Mouse (Mus musculus) right cerebral cortex, postnatal 4 days (tissue): Measurements from ENCODE around the gene Zc2hc1c.
"Not testable (repeated sequence)": the region's sequence is repeated elsewhere in the genome, so short reads cannot be mapped to it uniquely, and the experiment has no call there.

Experiments
- DNase-seq: peaks from one replicate; pipeline ENCODE4 v3.0.0-alpha.2; 2022

Gene Zc2hc1c

DNA sequence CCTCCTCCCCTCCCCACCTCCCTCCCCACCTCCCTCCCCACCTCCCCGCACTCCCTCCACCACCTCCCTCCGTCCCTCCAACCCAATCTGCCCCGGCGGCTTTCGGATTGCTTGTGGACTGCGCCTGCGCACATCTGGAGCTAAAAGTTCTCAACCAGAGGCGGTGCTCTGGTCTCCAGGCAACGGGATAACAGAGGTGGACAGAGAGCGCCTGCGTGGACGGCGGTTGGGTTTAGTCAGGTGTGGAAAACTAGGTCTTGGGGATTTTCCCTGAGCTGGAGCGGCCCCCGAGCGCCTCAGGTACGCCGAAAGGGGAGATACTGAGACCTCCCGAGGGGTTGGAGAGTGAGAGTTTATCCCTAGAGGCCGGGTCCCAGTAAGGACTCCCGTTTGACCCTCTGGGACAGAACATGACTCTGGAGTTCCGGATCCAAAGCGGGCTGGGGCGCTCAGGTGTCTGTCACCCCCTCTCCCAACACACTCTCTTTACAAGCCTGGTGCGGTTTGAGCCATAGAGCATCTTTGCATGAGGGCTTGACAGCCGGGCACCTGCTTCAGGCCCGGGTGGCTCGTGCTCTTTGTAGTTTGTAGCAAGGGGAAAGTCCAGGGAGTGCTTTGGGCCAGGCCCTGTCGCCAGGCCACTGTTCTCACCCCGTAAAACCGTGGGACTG lies at the start of gene Zc2hc1c:
Gene Zc2hc1c (plus strand): TSS at position 106 of the 671 bp plus-strand sequence.
- DNase-seq = peak; percentile 73

DNA sequence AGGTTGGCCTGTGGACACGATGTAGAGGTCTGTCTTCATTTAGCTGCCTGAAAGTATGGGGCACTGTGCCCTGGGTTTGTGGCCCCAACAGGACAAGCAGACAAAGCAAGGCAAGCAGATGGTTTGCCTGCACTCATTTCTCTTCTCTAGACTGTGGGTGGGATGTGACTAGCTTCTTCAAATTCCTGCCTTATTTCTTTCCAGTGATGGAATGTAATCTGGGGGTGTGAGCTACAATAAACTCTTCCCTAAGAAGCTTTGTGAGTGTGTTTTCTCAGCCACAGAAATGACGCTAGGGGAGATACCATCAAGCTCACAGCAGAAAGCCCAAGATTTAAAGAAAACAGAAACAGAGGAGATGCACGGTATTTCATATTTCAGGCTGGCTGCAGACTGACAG lies 36.3 kb upstream of the Zc2hc1c start:
- no peak for DNase-seq

DNA sequence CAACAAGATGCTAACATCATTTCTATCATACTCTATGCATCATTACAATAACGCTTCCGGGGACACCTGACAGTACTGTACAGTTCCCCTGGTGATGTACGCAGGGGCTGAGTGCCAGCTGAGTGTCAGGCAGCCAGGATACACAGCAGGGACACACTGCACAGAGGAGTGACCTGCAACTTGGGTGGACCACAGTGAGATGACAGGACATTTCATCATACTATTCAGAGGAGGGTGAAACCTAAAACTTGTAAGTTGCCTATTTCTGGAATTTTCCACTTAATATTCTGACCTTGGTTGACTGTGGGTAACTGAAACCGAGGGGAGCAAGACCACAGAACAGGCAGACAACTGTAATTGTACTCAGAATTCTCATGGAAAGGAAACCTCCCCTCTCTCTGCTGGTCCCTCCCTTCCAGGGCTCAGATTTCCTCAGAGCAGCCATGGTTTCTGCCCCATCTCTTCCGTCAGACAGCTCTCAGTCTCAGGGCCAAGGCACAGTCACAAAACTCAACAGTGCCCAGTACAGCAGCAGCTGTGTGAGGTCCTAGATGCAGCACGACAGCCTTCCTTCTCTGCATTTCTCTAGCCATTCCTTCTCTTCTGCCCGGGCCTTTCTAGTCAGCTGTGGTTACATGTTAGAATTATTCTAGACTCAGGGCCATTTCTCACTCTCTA lies 32.2 kb upstream of the Zc2hc1c start:
- DNase-seq = no peak

DNA sequence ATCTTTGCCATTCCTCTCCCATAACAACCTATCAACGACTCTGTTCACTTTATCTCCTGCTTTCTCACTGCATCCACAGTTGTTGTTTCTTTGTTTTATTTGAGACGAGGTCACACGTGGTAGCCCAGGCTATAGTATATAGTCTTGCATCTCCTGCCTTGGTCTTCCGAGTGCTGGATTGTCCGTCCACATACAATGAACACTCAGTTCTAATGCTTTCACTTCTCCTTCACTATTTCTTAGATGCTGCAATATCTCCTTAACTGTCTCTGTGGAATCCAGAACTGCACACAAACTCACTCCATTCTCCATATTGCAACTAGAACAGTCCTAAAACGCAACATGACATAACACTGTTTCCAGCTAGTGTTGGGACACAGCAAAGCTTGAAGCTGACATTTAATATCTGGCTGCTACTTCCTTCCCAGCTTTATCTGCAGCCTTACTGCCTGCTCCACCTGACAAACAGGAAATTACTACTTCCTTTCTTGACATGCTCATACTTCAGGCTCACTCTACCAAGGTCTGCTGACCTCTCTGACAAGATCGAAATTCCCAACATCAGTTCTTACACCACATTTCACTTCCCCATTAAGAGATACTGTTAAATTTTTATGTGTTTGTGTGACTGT lies 31.3 kb upstream of the Zc2hc1c start:
- no peak for DNase-seq

DNA sequence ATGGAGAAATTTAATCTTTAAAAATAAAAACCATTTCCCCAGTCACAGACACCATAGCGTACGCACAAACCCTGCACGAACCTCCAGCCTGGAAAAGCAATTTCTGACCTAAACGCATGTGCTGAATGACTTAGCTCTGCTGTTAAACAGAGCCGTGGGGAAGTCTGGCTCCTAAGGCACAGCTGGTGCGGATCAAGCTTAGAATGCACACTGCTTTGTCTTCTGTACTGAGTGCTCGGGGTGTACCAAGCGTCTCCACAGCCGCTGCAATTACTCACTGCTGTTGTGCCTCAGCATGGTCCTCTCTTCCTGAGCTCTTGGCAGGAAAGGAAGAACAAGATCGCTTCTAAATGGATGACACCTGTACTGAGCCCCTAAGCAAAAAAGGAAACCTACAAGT lies 25.9 kb upstream of the Zc2hc1c start:
- DNase-seq = no peak

DNA sequence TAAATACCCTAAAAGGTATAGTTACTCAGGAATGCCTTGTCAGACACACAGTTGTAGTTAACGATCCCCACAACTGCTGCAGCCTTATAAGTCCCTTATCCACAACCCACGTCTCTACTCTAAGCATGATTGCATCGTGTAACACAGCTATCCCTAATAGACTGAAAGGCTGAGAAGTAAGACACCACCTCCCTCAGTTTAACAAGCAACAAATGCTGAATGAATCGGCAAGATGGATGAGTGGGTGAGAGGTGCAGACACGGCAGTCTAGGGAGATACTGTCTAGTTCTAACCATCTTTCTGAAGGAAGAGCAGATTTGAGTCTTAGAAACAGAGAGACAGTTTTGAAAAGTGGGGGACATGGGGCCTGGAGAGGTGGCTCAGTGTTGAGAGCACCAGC lies 25.2 kb upstream of the Zc2hc1c start:
- DNase-seq = no peak

DNA sequence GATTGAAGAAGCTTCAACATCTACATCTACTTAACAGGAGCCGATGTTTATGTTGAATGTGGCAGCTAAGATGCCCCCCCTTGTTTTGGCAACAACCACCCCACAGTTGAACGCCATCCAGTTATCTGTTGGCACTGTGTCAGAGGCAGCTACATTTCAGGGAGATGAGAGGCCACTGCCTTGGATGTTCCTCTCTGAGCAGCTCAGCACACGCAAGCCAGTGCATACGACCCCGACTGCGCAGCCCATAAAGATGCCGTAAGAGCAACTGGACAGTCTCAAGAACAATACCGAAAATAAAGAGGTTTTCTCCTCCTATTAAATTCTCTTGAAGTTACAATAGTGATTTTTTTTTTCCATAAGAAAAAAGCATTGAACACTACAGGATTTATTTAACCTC lies 23.9 kb upstream of the Zc2hc1c start:
- no peak for DNase-seq

DNA sequence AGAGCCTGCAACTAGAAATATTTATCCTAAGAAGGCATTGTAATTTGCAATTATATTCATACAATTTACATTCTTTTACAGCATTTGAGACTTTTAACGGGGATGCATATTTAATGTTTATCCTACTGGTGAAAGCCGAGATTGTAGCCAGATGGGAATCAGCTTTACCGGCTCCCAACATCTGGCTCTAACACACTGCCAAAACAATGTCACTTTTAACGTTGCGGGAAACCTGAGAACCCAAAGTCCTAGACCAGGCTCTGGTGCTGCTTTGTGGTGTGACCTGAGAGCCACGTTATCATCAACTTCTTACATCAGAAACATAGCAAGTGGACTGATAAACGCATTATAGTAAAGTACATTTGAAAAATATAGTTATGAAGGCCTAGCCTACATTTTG lies 23.5 kb upstream of the Zc2hc1c start:
- no peak for DNase-seq

DNA sequence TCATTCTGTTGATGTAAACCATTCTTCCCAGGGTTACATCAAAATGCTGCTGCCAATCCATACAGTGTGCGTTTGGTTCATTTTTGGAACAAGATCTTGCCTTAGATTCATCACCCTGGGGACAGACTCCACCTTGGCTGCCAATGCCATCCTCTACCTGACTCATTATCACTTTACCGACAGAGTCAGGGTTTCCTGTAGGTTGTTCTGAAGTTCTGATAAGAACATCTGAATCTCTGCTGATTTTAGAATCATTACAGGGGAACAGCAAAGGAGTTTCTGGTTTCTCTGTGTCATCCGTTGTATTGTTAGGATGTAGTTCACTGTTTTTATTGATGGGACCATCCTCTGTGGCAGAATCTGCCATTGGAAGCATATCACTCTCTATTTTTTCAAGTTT lies 22.1 kb upstream of the Zc2hc1c start:
- no peak for DNase-seq

DNA sequence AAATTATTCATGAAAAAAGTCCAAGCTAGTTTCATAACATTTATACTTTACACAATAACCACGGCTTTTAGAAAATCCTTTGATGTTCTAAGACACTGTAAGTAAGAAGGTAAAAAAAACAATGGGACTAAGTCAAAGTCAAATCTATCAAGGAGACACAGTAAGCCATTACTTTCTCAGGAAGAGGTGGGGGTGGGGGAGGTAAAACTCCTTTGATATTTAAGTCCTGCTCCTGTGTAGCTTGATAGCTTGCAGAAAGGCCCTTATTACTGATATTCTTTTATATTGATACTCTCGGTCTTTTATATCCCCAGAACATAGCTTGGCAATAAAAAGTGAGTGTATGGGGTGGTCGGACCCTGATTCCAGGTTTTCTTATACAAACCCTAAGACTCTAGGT lies 18.6 kb upstream of the Zc2hc1c start:
- DNase-seq = no peak

DNA sequence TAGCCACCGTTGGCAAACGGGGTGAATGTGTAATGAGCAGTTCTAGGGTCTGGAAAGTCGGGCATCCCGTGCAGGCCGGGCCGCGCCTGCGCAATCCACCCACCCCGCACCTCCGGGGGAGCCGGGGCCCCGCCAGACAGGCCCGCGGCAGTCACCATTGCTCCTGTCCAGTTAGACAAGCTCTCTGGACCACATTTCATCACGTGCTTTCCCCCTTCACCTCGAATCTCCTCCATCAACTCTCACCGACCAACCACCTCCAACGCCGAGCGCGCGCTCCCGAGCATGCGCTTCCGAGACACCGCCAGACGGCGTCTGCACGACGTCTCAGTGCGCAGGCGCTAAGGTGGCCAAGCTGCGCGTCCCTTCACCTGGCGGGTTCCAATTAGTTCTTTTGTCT lies 18.1 kb upstream of the Zc2hc1c start, which contains the start of gene Mlh3:
Gene Mlh3 (minus strand): TSS at position 281 of the 400 bp plus-strand sequence.
- peak; percentile 81 for DNase-seq

DNA sequence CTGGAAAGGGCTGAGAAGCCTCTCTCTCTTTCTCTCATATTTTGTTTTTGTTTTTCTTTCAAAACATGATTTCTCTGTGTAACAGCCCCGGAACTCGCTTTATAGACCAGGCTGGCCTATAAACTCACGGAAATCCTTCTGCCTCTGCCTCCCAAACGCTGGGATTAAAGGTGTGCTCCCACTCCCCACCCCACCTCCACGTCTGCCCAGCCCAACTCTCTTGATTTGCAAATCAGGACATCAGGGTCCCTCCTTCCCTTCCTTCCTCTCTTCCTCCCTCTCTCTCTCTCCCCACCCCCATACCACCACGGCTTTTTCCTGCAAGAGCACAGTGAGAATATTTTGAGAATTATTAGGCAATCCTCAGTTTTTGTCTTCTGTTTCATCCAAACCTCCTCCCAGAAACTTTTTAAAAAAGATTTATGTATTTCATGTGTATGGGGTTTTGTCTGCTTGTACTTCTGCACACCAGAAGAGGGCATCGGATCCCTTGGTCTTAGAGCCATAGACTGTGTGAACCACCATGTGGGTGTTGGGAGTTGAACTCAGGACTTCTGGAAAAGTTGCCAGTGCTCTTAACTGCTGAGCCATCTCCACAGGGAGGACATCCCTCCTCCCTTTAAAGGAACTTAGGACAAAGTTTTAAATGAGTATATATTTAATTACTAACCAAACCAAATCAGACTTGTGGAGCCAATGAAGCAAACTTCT lies 17.1 kb upstream of the Zc2hc1c start:
- no peak for DNase-seq

DNA sequence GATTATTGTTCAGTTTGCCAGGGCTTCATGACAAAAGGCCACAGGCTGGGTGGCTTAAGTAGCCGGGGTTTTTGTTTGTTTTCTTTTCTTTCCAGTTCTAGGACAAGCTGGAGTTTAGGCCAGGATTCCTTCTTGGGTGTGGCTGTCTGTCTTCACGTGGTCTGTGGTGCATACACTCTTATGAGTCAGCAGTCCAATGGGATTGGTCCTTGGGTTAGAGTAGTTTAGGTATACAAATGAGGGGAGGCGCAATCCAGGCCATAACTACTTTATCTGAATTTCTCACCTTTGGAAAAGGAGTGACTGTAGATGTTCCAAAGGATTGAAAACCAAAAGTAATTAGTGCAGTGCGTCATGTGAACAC lies 16.6 kb upstream of the Zc2hc1c start:
- no peak for DNase-seq

DNA sequence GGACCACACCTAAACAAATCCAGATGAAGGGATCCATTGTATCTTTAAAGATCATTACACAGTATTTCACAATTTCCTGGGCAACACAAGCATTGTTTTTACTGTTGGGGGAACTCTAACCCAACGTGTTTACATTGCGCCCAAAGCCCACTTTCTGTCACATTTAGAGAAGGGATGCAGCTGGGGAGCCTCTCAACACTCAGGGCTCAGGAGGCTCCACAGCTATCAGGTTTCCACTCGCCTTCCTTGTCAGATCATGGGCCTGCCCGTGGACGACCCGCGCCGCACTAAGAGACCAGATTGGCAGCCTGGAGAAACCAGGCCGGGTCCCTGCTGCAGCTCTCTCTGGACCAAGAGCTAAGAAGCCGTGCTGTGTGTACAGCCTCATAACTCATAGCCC lies 14.9 kb upstream of the Zc2hc1c start:
- DNase-seq = no peak

DNA sequence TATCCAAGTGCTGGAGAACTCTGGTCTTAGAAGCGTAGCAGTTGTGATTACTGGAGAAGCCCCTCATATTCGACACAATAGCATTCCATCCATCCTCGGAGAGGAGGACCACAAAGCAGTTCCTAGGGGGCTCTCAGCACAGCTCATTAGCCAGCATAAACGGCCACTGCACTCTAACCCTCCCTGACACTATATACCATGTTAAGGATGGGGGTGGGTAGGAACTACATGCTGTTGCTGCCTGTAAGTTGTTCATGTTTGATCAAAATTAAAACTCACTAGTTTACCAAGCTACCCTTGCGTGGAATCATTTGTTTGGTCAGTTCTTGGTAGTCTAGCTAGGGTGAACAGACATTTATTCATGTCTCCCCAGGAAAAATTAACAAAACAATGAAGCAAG lies 12.1 kb upstream of the Zc2hc1c start:
- DNase-seq = no peak

DNA sequence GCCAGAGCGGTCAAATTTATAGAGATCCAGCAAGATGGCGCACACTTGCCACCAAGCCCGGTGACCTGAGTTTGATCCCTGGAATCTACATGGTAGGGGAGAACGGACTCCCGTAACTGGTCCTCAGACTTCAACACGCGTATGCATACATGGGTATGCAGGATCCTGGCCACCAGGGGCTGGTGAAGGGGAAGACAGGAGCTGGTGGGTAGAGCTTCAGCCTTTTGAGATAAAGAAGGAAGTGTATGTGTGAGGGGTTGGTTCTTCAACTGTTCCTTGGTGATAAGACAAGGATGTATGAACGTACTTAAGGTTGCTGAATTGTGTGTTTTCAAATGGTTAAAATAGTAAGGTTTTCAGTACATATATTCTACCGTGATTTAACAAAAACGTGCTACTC lies 9.5 kb upstream of the Zc2hc1c start:
- DNase-seq = no peak

DNA sequence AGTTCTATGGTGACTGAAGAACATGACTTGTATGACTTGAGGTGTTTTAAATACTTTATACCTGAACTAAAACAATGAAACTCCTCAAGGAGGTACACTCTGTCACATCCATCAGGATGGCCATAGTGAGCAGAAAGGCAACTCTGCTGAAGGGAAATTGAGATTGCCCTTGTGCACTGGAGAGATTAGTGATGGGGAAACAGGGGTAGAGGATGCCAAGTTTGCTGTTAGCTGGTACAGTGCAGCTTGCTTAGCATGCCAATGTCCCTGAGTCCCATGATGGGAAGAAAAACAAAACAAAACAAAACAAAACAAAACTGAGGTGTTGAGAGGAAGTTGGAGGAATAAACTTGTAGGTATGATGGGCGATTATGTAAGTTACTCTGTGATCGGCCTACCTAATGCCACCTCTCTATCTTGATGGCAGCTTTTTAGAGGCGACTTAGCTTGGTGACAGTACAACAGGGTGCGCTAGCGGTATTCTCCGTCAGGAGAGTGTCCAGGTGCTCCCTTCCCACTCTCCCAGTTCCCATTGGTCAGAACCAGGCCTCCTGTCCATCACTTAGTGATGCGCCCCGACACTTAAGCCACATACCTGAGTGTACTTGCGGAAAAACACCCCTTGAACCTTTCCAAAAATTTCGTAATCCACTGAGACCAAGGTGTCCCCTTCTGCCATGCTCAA lies 8.9 kb upstream of the Zc2hc1c start:
- no peak for DNase-seq

DNA sequence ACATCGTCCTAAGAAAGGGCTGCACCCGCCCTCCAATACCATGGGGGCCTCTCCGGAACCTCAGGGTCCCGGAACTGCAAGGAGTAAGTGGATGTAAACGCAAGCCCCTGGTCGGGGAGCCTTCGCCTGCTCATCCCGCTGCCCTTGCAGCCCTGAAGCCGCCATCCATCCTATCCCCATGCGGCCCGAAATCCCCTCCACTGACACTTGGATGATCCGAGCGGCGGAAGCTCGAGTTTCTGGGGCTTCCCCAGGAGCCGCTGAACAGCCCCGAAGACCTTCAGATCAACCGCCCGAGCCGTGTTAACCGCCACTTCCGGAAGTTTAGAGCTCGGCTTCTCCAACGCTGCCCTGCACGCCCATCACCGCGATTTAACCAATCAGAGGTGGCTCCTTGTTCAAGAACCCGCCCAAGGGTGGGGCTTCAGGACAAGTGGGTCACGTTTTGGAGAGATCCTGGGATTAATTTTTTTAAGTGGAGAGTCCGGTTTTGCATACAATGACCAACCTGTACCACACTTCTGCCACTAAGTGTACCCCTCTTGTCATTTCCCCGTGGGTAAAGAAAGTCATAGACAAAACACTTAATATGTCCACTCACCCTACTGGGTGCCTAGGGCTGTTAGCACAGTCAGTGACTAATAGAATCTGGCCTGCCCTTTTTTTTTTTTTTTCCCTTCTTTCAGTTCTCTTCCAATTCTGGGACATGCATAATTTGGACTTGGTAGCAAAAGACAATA lies 8.1 kb upstream of the Zc2hc1c start:
- DNase-seq = peak; percentile 89

DNA sequence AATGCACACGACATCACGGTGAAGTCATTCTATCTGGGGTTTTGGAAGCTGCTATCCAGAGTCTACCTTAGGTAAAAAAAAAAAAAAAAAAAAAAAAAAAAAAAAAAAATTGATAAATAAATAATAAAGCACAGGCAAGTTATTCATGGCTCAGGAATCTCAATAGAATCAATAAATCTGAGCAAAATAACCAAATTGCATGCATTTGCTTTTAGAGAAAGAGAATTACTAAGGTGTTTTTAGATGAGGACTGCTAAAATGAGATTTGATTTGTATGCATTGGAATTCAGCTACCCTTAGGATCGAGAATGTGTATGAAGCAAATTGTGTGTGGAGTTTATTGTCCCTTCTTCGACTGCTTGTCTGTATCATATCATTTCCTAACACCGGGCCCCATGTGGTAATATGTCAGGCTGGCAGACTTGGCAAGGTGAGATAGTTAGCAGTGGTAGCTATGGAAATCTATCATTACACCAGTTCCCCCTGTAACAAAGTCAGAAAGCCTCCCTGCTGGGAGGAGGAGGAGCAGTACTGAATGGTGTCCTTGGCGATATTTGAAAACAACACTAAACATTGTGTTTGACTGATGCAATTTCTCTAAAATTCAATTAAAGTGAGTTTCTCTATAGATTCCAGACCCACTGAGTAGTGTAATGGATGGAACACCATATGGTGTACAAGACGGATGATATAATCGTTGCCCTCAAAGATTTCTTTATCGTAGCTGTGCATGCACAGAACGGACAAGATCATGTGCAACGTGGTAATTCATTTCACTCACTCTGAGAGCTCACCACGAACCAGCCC lies 7.3 kb upstream of the Zc2hc1c start:
- DNase-seq = no peak

DNA sequence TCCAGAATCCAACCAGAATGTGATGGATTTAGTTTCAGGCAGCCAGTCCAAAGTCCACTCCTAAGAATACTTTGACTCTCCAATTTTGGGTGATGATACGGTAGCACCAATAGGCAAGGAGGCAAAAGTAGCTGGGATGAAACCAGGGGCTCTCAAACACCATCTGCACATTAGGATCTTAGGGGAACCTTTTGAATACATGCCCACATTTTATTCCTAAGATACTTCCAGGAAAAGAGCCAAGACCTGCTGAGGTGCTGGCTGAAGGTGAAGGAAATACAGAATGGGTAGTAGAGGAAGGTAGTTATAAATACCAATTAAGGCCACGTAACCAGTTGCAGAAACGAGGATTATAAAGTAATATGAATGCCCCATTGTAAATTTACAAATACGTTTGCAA lies 6.6 kb upstream of the Zc2hc1c start:
- DNase-seq = not testable (repeated sequence)

DNA sequence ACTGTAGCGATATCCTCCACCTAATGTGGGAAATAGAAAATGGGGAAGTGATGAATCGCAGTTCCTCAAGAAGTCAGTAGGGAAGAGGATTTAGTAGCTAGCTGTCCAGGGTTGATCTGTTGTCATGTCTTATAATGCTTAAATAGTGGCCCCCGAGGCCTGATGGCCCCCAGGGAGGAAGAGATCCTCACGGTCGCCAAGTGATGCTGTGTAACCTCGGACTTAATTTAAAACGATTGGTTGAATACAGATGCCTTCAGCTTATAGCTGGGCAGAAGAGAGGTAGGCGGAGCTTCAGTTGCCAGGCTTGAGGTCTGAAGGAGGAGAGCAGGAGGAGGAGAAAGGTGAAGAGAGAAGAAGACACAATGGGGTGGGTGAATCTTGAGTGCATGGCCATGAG lies 4.1 kb upstream of the Zc2hc1c start:
- no peak for DNase-seq

DNA sequence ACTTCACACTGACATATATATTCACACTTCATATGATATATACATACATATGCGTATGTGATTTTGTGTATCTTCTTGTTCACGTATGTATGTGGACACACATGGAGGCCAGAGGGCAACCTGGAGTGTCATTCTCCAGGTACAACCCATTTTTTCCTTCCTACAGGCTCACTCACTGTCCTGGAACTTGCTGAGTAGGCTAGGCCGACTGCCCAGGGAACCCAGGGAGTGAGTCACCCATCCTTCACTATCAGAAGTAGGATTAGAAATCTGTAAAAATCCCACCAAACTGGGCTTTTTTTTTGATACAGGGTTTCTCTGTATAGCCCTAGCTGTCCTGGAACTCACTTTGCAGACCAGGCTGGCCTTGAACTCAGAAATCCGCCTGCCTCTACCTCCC lies 3.4 kb upstream of the Zc2hc1c start:
- no peak for DNase-seq
